Mouse (Mus musculus) right cerebral cortex, postnatal 25 days (tissue): ENCODE results near the gene Aacs.

ENCODE experiments used
- DNase-seq: peaks from one replicate; pipeline ENCODE4 v3.0.0; 2022

The Aacs gene

GRCm38 (mm10) chr5:125546293-125546692, 70.7 kb downstream of the Aacs start:
- no peak for DNase-seq

GRCm38 (mm10) chr5:125549750-125550489, 74.3 kb downstream of the Aacs start:
- DNase-seq = no peak

GRCm38 (mm10) chr5:125555732-125556131, 80.1 kb downstream of the Aacs start:
- no peak for DNase-seq

GRCm38 (mm10) chr5:125563492-125563891, 87.9 kb downstream of the Aacs start:
- no peak for DNase-seq

GRCm38 (mm10) chr5:125565725-125566124, 90.1 kb downstream of the Aacs start:
- DNase-seq = no peak
